Mouse (Mus musculus) forebrain, embryonic 14.5 days (tissue): ENCODE results near the gene Rbms3. TPM values are rescaled to one million over a fixed set of nuclear protein-coding genes. Genes with fewer than 3 reads are reported as not detected.

Source experiments
- ATAC-seq: fragments of 200-750 bp; cut with Nextera tagmentation; 2 replicates; pipeline ENCODE4 v1.8.0; 2017; ENCODE audit warnings: mild to moderate bottlenecking, moderate library complexity
- DNase-seq: peaks from one replicate; pipeline ENCODE4 v3.0.0-alpha.2; 2015; ENCODE audit warnings: low spot score
- H3K27ac ChIP-seq: fragments of 300-500 bp; sonication (generic); 2 replicates; pipeline ENCODE4 v1.5.1; 2014; ENCODE audit warnings: low read depth, mild to moderate bottlenecking, control low read depth, low read length, moderate library complexity
- H3K27me3 ChIP-seq: fragments of 300-500 bp; sonication (generic); replicated peaks from 2 replicates; pipeline ENCODE4 v1.6.1; 2014; ENCODE audit warnings: low read length, control low read depth, mixed read lengths; ENCODE audit not compliant: control insufficient read depth, insufficient read depth
- H3K36me3 ChIP-seq: fragments of 300-500 bp; sonication (generic); 2 replicates; pipeline ENCODE4 v1.6.1; 2014; ENCODE audit warnings: low read length, control low read depth; ENCODE audit not compliant: control insufficient read depth, insufficient read depth
- H3K4me1 ChIP-seq: fragments of 300-500 bp; sonication (generic); 2 replicates; pipeline ENCODE4 v1.6.1; 2014; ENCODE audit warnings: antibody characterized with exemption, low read length, control low read depth; ENCODE audit not compliant: control insufficient read depth, insufficient read depth
- H3K4me2 ChIP-seq: fragments of 300-500 bp; sonication (generic); 2 replicates; pipeline ENCODE4 v1.6.1; 2014; ENCODE audit warnings: mild to moderate bottlenecking, control low read depth, low read length
- H3K4me3 ChIP-seq: fragments of 300-500 bp; sonication (generic); 2 replicates; pipeline ENCODE4 v1.5.1; 2014; ENCODE audit warnings: low read depth, low read length, control low read depth
- H3K9ac ChIP-seq: fragments of 300-500 bp; sonication (generic); 2 replicates; pipeline ENCODE4 v1.6.1; 2014; ENCODE audit warnings: mild to moderate bottlenecking, low read length, control low read depth, moderate library complexity
- H3K9me3 ChIP-seq: fragments of 300-500 bp; sonication (generic); replicated peaks from 2 replicates; pipeline ENCODE4 v1.6.1; 2016; ENCODE audit warnings: low read length, control low read depth, mixed read lengths; ENCODE audit not compliant: control insufficient read depth
- WGBS: fragments of 180-500 bp; shearing (Covaris S2); extraction: QIAGEN DNeasy Blood & Tissue Kit; methylation state at CpG from one replicate; pipeline ENCODE4 v1.1.7; 2014; 5-methylcytosine and 5-hydroxymethylcytosine counted together
- polyA plus RNA-seq: library from polyadenylated mRNA; unstranded; fragments of >200 nt; fragmentation: Nextera tagmentation; extraction: Ambion mirVana; gene quantifications from 2 replicates; pipeline ENCODE4 v1.2.1, GENCODE M21; 2014

Rbms3 gene
- polyA plus RNA-seq, 1 experiment from 2014 or later = 13.8 TPM

GRCm38 (mm10) chr9:117330681-117331080 is 299.0 kb downstream of the Rbms3 start:
- H3K4me1 ChIP-seq = no peaks in the 10 kb centered on the region
- no peak overlapping the region for H3K9ac ChIP-seq
- no peak overlapping the region for H3K27ac ChIP-seq
- H3K9me3 ChIP-seq = no peaks in the 10 kb centered on the region
- 83% methylated on average over 5 of the region's 5 CpGs for WGBS
- no peak overlapping the region for H3K4me2 ChIP-seq
- ATAC-seq (no peak), DNase-seq (no peak)
- H3K27me3 ChIP-seq = no peaks in the 10 kb centered on the region
- H3K4me3 ChIP-seq = no peak overlapping the region
- no peaks in the 10 kb centered on the region for H3K36me3 ChIP-seq

GRCm38 (mm10) chr9:117319271-117319670 is 310.4 kb downstream of the Rbms3 start:
- Histone ChIP-seq H3K36me3 (no peaks in the 10 kb centered on the region), H3K27ac (no peak overlapping the region), H3K27me3 (no peaks in the 10 kb centered on the region), H3K4me1 (no peaks in the 10 kb centered on the region), H3K9me3 (no peaks in the 10 kb centered on the region), H3K4me2 (no peak overlapping the region), H3K4me3 (no peak overlapping the region), H3K9ac (no peak overlapping the region)
- DNase-seq (no peak), ATAC-seq (no peak)
- 72% methylated on average over 3 of the region's 3 CpGs for WGBS

GRCm38 (mm10) chr9:117318461-117318860 is 311.3 kb downstream of the Rbms3 start:
- no peak overlapping the region for H3K9ac ChIP-seq
- WGBS = 65% methylated on average over 4 of the region's 4 CpGs
- DNase-seq (no peak), ATAC-seq (no peak)
- no peak overlapping the region for H3K4me3 ChIP-seq
- no peaks in the 10 kb centered on the region for H3K27me3 ChIP-seq
- no peak overlapping the region for H3K4me2 ChIP-seq
- H3K36me3 ChIP-seq = no peaks in the 10 kb centered on the region
- H3K9me3 ChIP-seq = no peaks in the 10 kb centered on the region
- H3K4me1 ChIP-seq = no peaks in the 10 kb centered on the region
- H3K27ac ChIP-seq = no peak overlapping the region

GRCm38 (mm10) chr9:117317251-117317650 is 312.5 kb downstream of the Rbms3 start:
- Histone ChIP-seq H3K9ac (no peak overlapping the region), H3K4me1 (no peaks in the 10 kb centered on the region), H3K4me3 (no peak overlapping the region), H3K27me3 (no peaks in the 10 kb centered on the region), H3K4me2 (no peak overlapping the region), H3K36me3 (no peaks in the 10 kb centered on the region), H3K9me3 (no peaks in the 10 kb centered on the region), H3K27ac (no peak overlapping the region)
- ATAC-seq (no peak), DNase-seq (no peak)
- WGBS = 92% methylated on average over 7 of the region's 7 CpGs

- H3K27ac ChIP-seq = no peak overlapping the region
- H3K4me2 ChIP-seq = no peak overlapping the region
- no peak for DNase-seq
- H3K9ac ChIP-seq = no peak overlapping the region
- H3K36me3 ChIP-seq = no peaks in the 10 kb centered on the region
- H3K4me3 ChIP-seq = no peak overlapping the region
- no peaks in the 10 kb centered on the region for H3K27me3 ChIP-seq
- no peaks in the 10 kb centered on the region for H3K4me1 ChIP-seq
- WGBS = 75% methylated on average over 11 of the region's 11 CpGs
- no peak for ATAC-seq
- peaks cover 4% of the 10 kb centered on the region; the same call in 1 of the 2 replicates for H3K9me3 ChIP-seq
Observed at GRCm38 (mm10) chr9:117313642-117314041, 316.1 kb downstream of the Rbms3 start.

- Histone ChIP-seq H3K9me3 (peaks cover 4% of the 10 kb centered on the region; the same call in 1 of the 2 replicates), H3K4me2 (no peak overlapping the region), H3K9ac (no peak overlapping the region), H3K27ac (no peak overlapping the region), H3K36me3 (no peaks in the 10 kb centered on the region), H3K4me1 (no peaks in the 10 kb centered on the region), H3K4me3 (no peak overlapping the region), H3K27me3 (no peaks in the 10 kb centered on the region)
- no peak for DNase-seq
- no peak for ATAC-seq
Observed at GRCm38 (mm10) chr9:117309809-117310208, 319.9 kb downstream of the Rbms3 start.

GRCm38 (mm10) chr9:117298991-117299390 is 330.7 kb downstream of the Rbms3 start:
- H3K36me3 ChIP-seq = no peaks in the 10 kb centered on the region
- H3K4me3 ChIP-seq = no peak overlapping the region
- H3K9me3 ChIP-seq = no peaks in the 10 kb centered on the region
- H3K4me1 ChIP-seq = no peaks in the 10 kb centered on the region; the same call in 1 of the 2 replicates
- 0 out of 2 replicates have a peak, but pooled peaks have one; percentile 4 for ATAC-seq
- no peak for DNase-seq
- H3K9ac ChIP-seq = no peak overlapping the region
- 79% methylated on average over 7 of the region's 7 CpGs for WGBS
- H3K27ac ChIP-seq = no peak overlapping the region
- H3K27me3 ChIP-seq = 0 out of 2 replicates have a peak, but pooled peaks cover 3% of the 10 kb centered on the region
- no peak overlapping the region for H3K4me2 ChIP-seq

GRCm38 (mm10) chr9:117297662-117298531 is 331.8 kb downstream of the Rbms3 start:
- ATAC-seq = no peak
- no peak overlapping the region for H3K4me2 ChIP-seq
- no peak for DNase-seq

More at GRCm38 (mm10) chr9:117297662-117298531, 331.8 kb downstream of the Rbms3 start:
- Histone ChIP-seq H3K9ac (no peak overlapping the region), H3K4me3 (no peak overlapping the region), H3K9me3 (no peaks in the 10 kb centered on the region), H3K36me3 (no peaks in the 10 kb centered on the region), H3K4me1 (no peaks in the 10 kb centered on the region; the same call in 1 of the 2 replicates), H3K27ac (no peak overlapping the region), H3K27me3 (0 out of 2 replicates have a peak, but pooled peaks cover 3% of the 10 kb centered on the region)
- WGBS = 23% methylated on average over 15 of the region's 15 CpGs
